Mouse (Mus musculus) forebrain, embryonic 13.5 days (tissue): ENCODE data around the gene Igdcc4. TPM values are rescaled to one million over a fixed set of nuclear protein-coding genes. Genes with fewer than 3 reads are reported as not detected.
"Not testable (repeated sequence)": the region's sequence is repeated elsewhere in the genome, so short reads cannot be mapped to it uniquely, and the experiment has no call there.

ENCODE experiments used
- ATAC-seq: fragments of 200-750 bp; cut with Nextera tagmentation; 2 replicates; pipeline ENCODE4 v1.8.0; 2017
- H3K27ac ChIP-seq: fragments of 300-500 bp; sonication (generic); 2 replicates; pipeline ENCODE4 v1.5.1; 2015; ENCODE audit warnings: inconsistent platforms, mild to moderate bottlenecking, moderate library complexity
- H3K27me3 ChIP-seq: fragments of 300-500 bp; sonication (generic); 2 replicates; pipeline ENCODE4 v1.6.1; 2015; ENCODE audit warnings: mild to moderate bottlenecking, inconsistent platforms
- H3K36me3 ChIP-seq: fragments of 300-500 bp; sonication (generic); 2 replicates; pipeline ENCODE4 v1.6.1; 2015; ENCODE audit warnings: mild to moderate bottlenecking, inconsistent platforms; ENCODE audit not compliant: poor library complexity, severe bottlenecking
- H3K4me1 ChIP-seq: fragments of 300-500 bp; sonication (generic); 2 replicates; pipeline ENCODE4 v1.6.1; 2015; ENCODE audit warnings: inconsistent platforms
- H3K4me2 ChIP-seq: fragments of 300-500 bp; sonication (generic); 2 replicates; pipeline ENCODE4 v1.6.1; 2015; ENCODE audit warnings: inconsistent platforms, mild to moderate bottlenecking, moderate library complexity
- H3K4me3 ChIP-seq: fragments of 300-500 bp; sonication (generic); 2 replicates; pipeline ENCODE4 v1.5.1; 2015; ENCODE audit warnings: mild to moderate bottlenecking, inconsistent platforms
- H3K9ac ChIP-seq: fragments of 300-500 bp; sonication (generic); 2 replicates; pipeline ENCODE4 v1.6.1; 2015; ENCODE audit warnings: mild to moderate bottlenecking, inconsistent platforms
- H3K9me3 ChIP-seq: fragments of 300-500 bp; sonication (generic); replicated peaks from 2 replicates; pipeline ENCODE4 v1.6.1; 2016; ENCODE audit warnings: inconsistent platforms
- WGBS: fragments of 180-500 bp; shearing (Covaris S2); methylation state at CpG from one replicate; pipeline ENCODE4 v1.1.7; 2015; 5-methylcytosine and 5-hydroxymethylcytosine counted together
- polyA plus RNA-seq: library from polyadenylated mRNA; unstranded; fragments of >200 nt; fragmentation: Nextera tagmentation; extraction: Ambion mirVana; gene quantifications from 2 replicates; pipeline ENCODE4 v1.2.1, GENCODE M21; 2015

Igdcc4 gene
- polyA plus RNA-seq: 10.5 and 10.8 TPM in 2 replicates

DNA sequence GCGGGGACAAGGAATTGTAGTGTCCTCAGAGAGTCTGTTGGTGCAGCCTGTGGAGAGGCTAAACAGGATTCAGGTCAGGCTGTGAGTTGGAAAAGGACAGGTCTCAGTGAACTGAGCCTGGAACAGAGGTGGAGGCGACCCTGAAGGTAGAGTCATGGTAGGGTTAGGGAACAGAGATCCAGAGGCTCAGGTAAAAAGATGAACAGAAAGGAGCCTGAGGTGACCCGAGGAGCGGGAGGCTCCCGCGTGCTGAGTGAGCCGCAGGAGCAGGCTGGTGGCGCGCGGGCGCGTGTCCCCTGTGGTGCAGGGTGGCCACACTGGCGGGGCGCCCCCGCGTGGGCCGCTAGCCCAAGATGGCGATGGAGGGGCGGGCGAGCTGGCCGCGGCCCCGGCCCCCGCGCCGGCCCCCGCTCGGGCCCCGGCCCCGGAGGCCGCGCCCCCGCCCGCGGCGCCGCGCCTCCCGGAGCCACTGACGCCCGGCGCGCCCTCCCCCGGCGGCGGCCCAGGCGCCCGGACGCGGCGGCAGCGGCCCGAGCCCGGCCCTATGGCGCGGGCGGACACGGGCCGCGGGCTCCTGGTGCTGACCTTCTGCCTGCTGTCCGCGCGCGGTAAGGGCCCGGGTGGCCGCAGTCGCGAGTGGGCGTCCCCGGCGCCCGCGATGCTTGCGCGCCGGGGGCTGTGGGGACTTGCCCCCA, at the start of gene Igdcc4:
Gene Igdcc4 (plus strand): TSS at position 496 of the 695 bp plus-strand sequence.
- ATAC-seq: no peak
- WGBS: 1% methylated on average over 61 of the region's 76 CpGs
- Histone ChIP-seq H3K4me3 (peak within 1 kb of the TSS; percentile 84), H3K9ac (peak within 1 kb of the TSS; percentile 90), H3K27ac (peak within 1 kb of the TSS; percentile 73), H3K4me1 (peaks cover 28% of the 10 kb centered on the region), H3K36me3 (no peaks in the 10 kb centered on the region), H3K9me3 (0 out of 2 replicates have a peak, but pooled peaks cover 7% of the 10 kb centered on the region), H3K27me3 (no peaks in the 10 kb centered on the region), H3K4me2 (peak within 1 kb of the TSS; percentile 98)

- no peaks in the 10 kb centered on the region for H3K27me3 ChIP-seq
- no peak overlapping the region for H3K27ac ChIP-seq
- H3K9ac ChIP-seq: no peak overlapping the region
- ATAC-seq: no peak
- H3K9me3 ChIP-seq: no peaks in the 10 kb centered on the region
- no peaks in the 10 kb centered on the region for H3K4me1 ChIP-seq
- no peak overlapping the region for H3K4me2 ChIP-seq
- H3K36me3 ChIP-seq: peaks cover 76% of the 10 kb centered on the region
- no peak overlapping the region for H3K4me3 ChIP-seq
- WGBS: 93% methylated on average over 7 of the region's 7 CpGs
These were observed 37.0 kb upstream of the Igdcc4 start for GRCm38 (mm10) chr9:65064251-65064650.

DNA sequence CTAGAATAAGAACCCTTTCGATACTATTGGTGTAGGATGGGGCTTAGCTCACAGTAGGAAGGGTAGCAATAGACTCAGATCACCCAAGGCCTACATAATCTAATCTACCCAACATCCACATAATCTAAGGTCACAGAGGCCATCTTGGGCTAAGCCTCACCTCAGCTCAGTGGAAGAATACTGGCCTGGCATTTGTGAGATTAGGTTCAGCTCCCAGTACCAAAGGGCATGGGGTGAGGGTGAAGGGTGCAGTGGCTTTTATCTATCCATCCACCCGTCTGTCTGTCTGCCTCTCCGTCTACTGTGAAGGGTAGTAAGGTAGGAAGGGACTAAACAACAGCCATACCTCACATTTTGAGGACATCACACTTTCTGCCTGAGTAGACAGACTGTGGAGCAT, 30.7 kb upstream of the Igdcc4 start:
- WGBS: 95% methylated on average over 3 of the region's 3 CpGs
- Histone ChIP-seq H3K27ac (no peak overlapping the region), H3K9ac (no peak overlapping the region), H3K36me3 (peaks cover 82% of the 10 kb centered on the region), H3K4me1 (no peaks in the 10 kb centered on the region), H3K4me3 (no peak overlapping the region), H3K4me2 (no peak overlapping the region), H3K27me3 (no peaks in the 10 kb centered on the region), H3K9me3 (no peaks in the 10 kb centered on the region)
- no peak for ATAC-seq

GRCm38 (mm10) chr9:65073555-65073954, 27.7 kb upstream of the Igdcc4 start:
- Histone ChIP-seq H3K36me3 (peaks cover 88% of the 10 kb centered on the region), H3K4me3 (no peak overlapping the region), H3K4me2 (no peak overlapping the region), H3K9me3 (no peaks in the 10 kb centered on the region), H3K27me3 (no peaks in the 10 kb centered on the region), H3K4me1 (no peaks in the 10 kb centered on the region), H3K9ac (no peak overlapping the region), H3K27ac (no peak overlapping the region)
- no peak for ATAC-seq
- 83% methylated on average over 9 of the region's 9 CpGs for WGBS

- no peak overlapping the region for H3K27ac ChIP-seq
These were observed 27.0 kb upstream of the Igdcc4 start for GRCm38 (mm10) chr9:65074251-65074650.

DNA sequence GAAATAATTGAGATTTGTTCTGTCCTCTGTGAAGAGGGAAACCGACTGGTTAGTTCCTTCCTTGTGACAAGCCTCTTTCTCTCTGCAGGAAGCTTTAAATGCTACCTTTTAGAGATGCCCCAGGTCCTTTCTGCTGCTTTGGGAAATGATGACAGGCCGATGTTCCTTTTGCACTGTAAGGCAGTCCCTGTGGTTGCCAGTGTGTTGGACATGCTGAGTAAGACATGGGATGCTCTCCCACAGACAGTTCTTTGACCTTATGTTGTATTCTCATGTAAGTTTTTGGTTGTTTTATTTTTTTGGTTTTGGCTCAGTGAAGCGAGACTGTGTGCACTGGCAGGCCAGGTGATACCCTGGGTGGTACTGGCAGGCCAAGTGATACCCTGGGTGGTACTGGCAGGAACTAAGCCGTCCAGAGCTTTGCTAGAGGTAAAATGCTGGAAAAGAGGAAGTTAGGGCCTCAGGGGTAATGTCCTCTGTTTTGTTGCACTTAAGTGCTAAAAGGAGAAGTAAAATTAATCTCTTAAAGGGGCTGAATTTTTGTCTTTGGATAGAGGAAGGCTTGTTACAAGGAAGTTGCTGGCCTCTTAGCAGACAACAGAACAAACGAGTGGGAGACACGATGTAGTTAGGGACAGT, 26.3 kb upstream of the Igdcc4 start:
- H3K36me3 ChIP-seq: peaks cover 90% of the 10 kb centered on the region
- no peaks in the 10 kb centered on the region for H3K27me3 ChIP-seq
- WGBS: 89% methylated on average over 6 of the region's 6 CpGs
- H3K9ac ChIP-seq: no peak overlapping the region
- no peak overlapping the region for H3K4me2 ChIP-seq
- H3K4me1 ChIP-seq: no peaks in the 10 kb centered on the region
- ATAC-seq: no peak
- H3K27ac ChIP-seq: no peak overlapping the region
- H3K4me3 ChIP-seq: no peak overlapping the region
- H3K9me3 ChIP-seq: no peaks in the 10 kb centered on the region

More at GRCm38 (mm10) chr9:65074251-65074650, 27.0 kb upstream of the Igdcc4 start:
- Histone ChIP-seq H3K4me1 (no peaks in the 10 kb centered on the region), H3K4me3 (no peak overlapping the region), H3K9ac (no peak overlapping the region), H3K4me2 (no peak overlapping the region), H3K36me3 (peaks cover 88% of the 10 kb centered on the region), H3K27me3 (no peaks in the 10 kb centered on the region), H3K9me3 (no peaks in the 10 kb centered on the region)
- 88% methylated on average over 15 of the region's 15 CpGs for WGBS
- no peak for ATAC-seq

DNA sequence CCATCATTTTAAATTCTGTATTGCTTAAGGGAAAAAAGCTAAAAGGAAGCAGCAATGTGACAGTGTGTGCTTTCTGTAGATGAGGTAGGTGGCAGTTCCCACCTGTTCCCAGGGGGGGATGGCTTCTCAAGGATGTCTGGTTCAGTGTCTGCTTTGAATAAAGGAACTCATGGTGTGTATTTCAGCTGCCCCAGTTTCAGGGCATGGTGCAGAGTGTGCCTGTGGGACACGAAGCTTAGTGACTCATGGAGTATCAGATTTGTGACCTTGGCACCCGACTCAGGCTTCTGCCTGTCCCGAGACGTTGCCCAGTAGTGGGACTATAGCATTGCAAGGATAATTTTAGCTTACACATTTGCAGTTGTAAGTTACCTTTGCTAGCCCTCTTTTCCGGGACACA, 23.8 kb upstream of the Igdcc4 start:
- no peaks in the 10 kb centered on the region for H3K27me3 ChIP-seq
- ATAC-seq: no peak
- peaks cover 92% of the 10 kb centered on the region for H3K36me3 ChIP-seq
- H3K4me3 ChIP-seq: no peak overlapping the region
- no peaks in the 10 kb centered on the region for H3K4me1 ChIP-seq
- H3K9ac ChIP-seq: no peak overlapping the region
- no peak overlapping the region for H3K4me2 ChIP-seq
- no peak overlapping the region for H3K27ac ChIP-seq
- WGBS: 89% methylated on average over 5 of the region's 5 CpGs
- H3K9me3 ChIP-seq: no peaks in the 10 kb centered on the region

DNA sequence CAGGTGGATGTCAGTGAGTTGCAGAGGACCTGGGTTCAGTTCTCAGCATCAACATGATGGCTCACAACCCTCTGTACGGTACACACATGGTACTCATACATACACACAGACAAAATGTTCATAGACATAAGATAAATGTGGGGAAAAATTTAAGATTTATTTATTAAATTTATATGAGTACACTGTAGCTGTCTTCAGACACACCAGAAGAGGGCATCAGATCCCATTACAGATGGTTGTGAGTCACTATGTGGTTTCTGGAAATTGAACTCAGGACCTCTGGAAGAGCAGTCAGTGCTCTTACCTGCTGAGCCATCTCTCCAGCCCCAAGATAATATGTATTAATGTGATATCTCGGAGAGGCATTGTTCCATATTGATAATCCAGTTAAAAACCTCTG, 21.1 kb upstream of the Igdcc4 start:
- not testable (repeated sequence) for H3K9ac ChIP-seq, H3K27me3 ChIP-seq, H3K4me2 ChIP-seq, H3K9me3 ChIP-seq, H3K4me1 ChIP-seq, ATAC-seq, H3K27ac ChIP-seq, H3K4me3 ChIP-seq
- peaks cover 90% of the 10 kb centered on the region for H3K36me3 ChIP-seq
- WGBS: 96% methylated on average over 2 of the region's 2 CpGs

DNA sequence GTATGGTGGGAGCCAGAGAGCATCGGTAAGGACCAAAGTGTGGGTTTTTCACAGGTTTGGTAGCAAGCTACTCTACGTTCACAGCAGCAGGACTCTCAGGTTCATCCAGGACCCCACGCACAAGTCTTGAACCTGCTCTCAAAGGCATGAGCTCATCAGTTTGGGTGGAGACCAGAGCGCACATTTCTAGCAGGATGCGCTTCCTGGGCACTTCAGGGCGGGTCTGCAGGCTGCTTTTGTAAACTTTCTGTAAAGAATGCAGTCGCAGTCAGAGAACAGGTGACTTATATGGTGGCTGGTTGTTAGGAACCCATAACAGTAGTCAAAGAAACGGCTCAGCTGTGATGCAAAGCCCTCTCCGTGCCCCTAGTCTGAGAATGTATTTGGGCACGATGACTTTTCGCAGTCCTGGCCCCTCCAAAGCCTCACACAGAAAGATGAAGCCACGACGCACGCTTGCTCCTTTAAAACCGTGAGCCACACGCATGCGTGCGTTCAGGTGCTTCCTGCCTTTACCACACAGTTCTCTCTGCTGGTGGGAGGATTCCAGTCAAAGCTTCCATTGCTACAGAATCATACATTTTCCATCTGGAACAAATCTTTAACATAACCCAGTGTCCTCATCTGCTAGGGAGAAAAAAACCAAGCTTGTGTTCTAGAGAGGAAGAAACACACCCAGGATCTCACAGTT, 18.1 kb upstream of the Igdcc4 start:
- ATAC-seq: no peak
- Histone ChIP-seq H3K4me3 (no peak overlapping the region), H3K27me3 (no peaks in the 10 kb centered on the region), H3K36me3 (peaks cover 63% of the 10 kb centered on the region), H3K4me2 (no peak overlapping the region), H3K9me3 (no peaks in the 10 kb centered on the region), H3K27ac (no peak overlapping the region), H3K9ac (no peak overlapping the region), H3K4me1 (no peaks in the 10 kb centered on the region)
- 92% methylated on average over 18 of the region's 18 CpGs for WGBS

- Histone ChIP-seq H3K27ac (no peak overlapping the region), H3K9me3 (no peaks in the 10 kb centered on the region), H3K9ac (no peak overlapping the region), H3K27me3 (no peaks in the 10 kb centered on the region), H3K36me3 (peaks cover 52% of the 10 kb centered on the region), H3K4me3 (no peak overlapping the region), H3K4me2 (no peak overlapping the region), H3K4me1 (no peaks in the 10 kb centered on the region)
- 88% methylated on average over 7 of the region's 7 CpGs for WGBS
- no peak for ATAC-seq
These were observed 17.0 kb upstream of the Igdcc4 start for GRCm38 (mm10) chr9:65084198-65084807.

GRCm38 (mm10) chr9:65085270-65085669, 16.0 kb upstream of the Igdcc4 start:
- H3K9ac ChIP-seq: no peak overlapping the region
- WGBS: 97% methylated on average over 1 of the region's 1 CpGs

DNA sequence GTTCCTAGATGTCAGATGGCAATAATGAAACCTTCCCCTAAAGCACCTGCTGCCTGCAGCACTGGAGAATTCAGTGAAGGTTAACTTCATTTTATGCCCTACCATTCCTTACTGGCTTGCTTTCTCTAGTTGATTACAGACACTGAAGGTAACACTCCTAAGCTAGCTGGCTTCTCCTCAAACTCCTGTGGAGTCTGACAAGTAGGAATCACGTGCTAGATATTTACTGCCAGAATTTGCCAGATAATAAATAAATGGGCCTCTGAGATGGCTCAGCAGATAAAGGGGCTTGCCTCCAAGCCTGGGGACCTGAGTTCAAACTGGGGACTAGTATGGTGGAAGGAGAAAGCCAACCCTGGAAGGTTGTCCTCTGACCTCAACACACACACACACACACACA, 14.5 kb upstream of the Igdcc4 start:
- ATAC-seq: no peak
- H3K4me3 ChIP-seq: no peak overlapping the region
- 83% methylated on average over 1 of the region's 1 CpGs for WGBS
- H3K27me3 ChIP-seq: no peaks in the 10 kb centered on the region
- no peaks in the 10 kb centered on the region for H3K9me3 ChIP-seq
- no peak overlapping the region for H3K9ac ChIP-seq
- H3K4me1 ChIP-seq: 0 out of 2 replicates have a peak, but pooled peaks cover 5% of the 10 kb centered on the region
- H3K27ac ChIP-seq: no peak overlapping the region
- H3K4me2 ChIP-seq: no peak overlapping the region
- peaks cover 29% of the 10 kb centered on the region for H3K36me3 ChIP-seq

More at GRCm38 (mm10) chr9:65085270-65085669, 16.0 kb upstream of the Igdcc4 start:
- H3K9me3 ChIP-seq: no peaks in the 10 kb centered on the region
- no peak for ATAC-seq
- H3K36me3 ChIP-seq: peaks cover 43% of the 10 kb centered on the region
- H3K27ac ChIP-seq: no peak overlapping the region
- H3K4me1 ChIP-seq: 0 out of 2 replicates have a peak, but pooled peaks cover 5% of the 10 kb centered on the region
- no peak overlapping the region for H3K4me3 ChIP-seq
- H3K4me2 ChIP-seq: no peak overlapping the region
- H3K27me3 ChIP-seq: no peaks in the 10 kb centered on the region
